8 mouse cellular contexts compared by ENCODE assay signal in genomic region chr3:26152510-26153035, GRCm38 (mm10).
DNase-seq lines count a peak whose midpoint lies in the region; ATAC-seq lines count a peak whose summit lies in the region.

No protein-coding gene starts in this region.

- peak overlapping the region; percentile 75 for H3K4me3 ChIP-seq in midbrain, embryonic 16.5 days (ENCODE audit: low read depth, low read length)

- DNase-seq in layer of hippocampus, adult 11-12 months (ENCODE audit: low spot score), result peak; percentile 30
- DNase-seq in layer of hippocampus, adult 9-10 months (ENCODE audit: low spot score), result no peak
- peak; percentile 73 to 75 for DNase-seq in cerebellum, postnatal 10 days
- peak; percentile 63 to 73 for DNase-seq in frontal cortex, postnatal 36 days (ENCODE audit: low spot score in 2 of 2)
- peak; percentile 58 to 65 for DNase-seq in layer of hippocampus, postnatal 14 days (ENCODE audit: low spot score in 2 of 2)
- no peak for DNase-seq in spleen, postnatal 10 days (ENCODE audit: low spot score in 2 of 2)
- DNase-seq in lung, postnatal 10 days, result no peak

- H3K27me3 ChIP-seq in midbrain, embryonic 16.5 days (ENCODE audit: control insufficient read depth, insufficient read depth, low read depth, low read length), result no peaks in the 10 kb centered on the region

- H3K4me2 ChIP-seq in midbrain, embryonic 16.5 days (ENCODE audit: low read length), result peak overlapping the region; percentile 68

- H3K27ac ChIP-seq in midbrain, embryonic 16.5 days (ENCODE audit: low read length), result peak overlapping the region; percentile 90

- H3K36me3 ChIP-seq in midbrain, embryonic 16.5 days (ENCODE audit: control insufficient read depth, insufficient read depth, low read length), result no peaks in the 10 kb centered on the region

- peak; percentile 63 for ATAC-seq in midbrain, embryonic 16.5 days

- peak overlapping the region; percentile 87 for H3K9ac ChIP-seq in midbrain, embryonic 16.5 days (ENCODE audit: low read depth, low read length)

- WGBS in midbrain, embryonic 16.5 days, result 0% methylated on average over 10 of the region's 10 CpGs

- H3K4me1 ChIP-seq in midbrain, embryonic 16.5 days (ENCODE audit: control insufficient read depth, insufficient read depth, low read length), result peaks cover 23% of the 10 kb centered on the region

- H3K9me3 ChIP-seq in midbrain, embryonic 16.5 days (replicated peaks; ENCODE audit: control insufficient read depth, low read length, poor library complexity, severe bottlenecking), result no peaks in the 10 kb centered on the region

Comparison
In these comparisons a context has a peak if more than half of its experiments do, and no peak if none do; other contexts are left out.
1. DNase-seq: peak in layer of hippocampus, adult 11-12 months (single experiment), cerebellum, postnatal 10 days (2 of 2), frontal cortex, postnatal 36 days (2 of 2) and layer of hippocampus, postnatal 14 days (2 of 2); none in layer of hippocampus, adult 9-10 months (single experiment), spleen, postnatal 10 days (0 of 2) and lung, postnatal 10 days (single experiment).